Mouse (Mus musculus) kidney, postnatal 14 days (tissue): ENCODE measurements around the gene Tmed2.
"Not testable (repeated sequence)": the region's sequence is repeated elsewhere in the genome, so short reads cannot be mapped to it uniquely, and the experiment has no call there.

Source experiments
- DNase-seq: peaks from one replicate; pipeline ENCODE4 v3.0.0; 2022; ENCODE audit warnings: mixed read lengths

Gene Tmed2

DNA sequence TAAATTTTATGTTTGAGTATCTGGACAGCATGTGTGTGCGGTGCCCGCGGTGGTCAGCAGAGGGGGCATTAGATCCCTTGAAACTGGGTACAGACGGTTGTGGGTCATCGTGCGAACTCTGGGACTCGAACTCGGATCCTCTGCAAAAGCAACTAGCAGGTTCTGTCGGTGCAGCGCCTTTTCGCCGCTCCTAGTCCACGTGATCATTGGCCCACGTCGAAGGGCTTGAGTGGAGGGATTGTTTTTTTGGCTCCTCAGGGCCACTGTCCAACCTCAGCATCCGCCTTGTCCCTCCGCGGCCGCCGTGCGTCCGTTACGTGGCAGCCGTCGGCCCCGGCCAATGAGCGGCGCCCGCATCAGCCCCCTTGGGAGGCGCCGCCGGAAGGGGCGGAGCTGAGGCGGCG, at the start of gene Tmed2:
Gene Tmed2 (plus strand): TSS at position 313 of the 404 bp plus-strand sequence.
- DNase-seq = peak; percentile 98

DNA sequence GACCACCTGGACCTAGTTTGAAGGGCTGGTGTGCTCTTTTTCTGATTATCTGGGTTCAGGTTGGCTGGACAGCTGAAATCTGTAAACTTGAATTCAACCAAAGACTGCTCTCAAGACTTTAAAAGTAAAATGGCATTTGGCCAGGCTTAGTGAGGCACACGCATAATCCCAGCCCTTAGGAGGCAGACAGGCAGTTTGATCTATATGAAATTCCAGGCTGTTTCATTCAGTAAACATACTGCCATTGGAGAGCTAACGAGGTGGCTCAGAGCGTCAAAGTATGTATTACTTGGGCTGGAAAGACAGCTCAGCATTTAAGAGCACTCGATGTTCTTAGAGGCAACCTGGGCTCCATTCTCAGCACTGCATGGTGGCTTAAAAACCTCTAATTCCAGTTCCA, 48.8 kb upstream of the Tmed2 start:
- no peak for DNase-seq

DNA sequence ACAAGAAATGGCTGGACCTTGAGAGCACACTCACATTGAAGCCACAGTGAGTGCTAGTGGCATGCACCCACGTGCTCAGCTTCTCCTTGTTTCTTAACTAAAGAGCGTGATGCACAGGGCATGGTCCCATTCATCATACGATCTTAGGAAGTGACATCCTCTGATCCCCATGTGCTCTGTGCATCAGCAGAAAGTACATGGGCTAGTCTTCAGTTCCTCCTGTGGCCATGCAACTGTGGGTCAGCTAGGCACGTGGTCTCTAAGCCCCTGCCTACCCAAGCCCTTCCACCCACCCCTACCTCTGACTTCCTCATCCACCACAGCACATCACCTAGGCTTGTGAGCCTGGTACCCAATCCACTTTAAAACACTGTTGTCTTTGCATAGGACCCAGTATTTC, 47.9 kb upstream of the Tmed2 start:
- DNase-seq = no peak

DNA sequence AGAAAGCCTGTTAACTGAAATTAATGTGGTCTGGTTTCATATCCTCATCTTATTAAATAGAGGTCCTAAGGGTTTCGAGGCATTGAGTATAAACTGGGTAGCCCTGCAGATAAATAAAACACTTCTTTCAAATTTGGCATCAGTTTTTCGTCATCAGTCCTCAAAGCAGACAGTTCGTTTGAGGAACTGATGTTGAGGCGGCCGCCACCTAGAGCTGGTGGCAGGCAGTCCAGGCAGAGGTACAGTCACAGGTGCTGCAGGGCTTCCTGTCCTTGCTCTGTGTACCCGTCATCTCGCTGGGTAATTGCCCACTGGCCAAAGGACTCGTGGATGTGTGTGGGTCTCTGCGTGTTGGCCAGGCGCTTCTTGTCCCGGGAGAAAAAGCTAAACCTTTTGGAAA, 47.0 kb upstream of the Tmed2 start:
- DNase-seq = no peak

DNA sequence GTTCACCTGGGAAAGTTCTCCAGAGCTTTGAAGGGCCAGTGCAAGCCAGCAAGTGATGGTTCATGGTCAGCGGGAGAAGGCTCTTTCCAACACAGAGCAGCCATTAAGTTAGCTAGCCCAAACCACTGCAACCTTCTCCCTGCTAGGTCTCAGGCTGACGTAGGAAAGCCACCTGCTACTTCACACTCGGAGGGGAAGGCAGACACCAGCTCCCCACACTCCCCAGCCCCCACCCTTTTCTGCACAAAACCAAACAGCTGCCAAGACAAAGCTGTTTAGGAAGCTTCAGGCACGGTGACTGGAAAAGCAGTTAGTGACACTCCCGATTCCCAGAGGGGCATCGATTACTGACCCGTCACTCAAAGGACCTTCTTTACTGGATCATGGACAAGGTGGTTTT, 44.9 kb upstream of the Tmed2 start:
- DNase-seq = no peak

DNA sequence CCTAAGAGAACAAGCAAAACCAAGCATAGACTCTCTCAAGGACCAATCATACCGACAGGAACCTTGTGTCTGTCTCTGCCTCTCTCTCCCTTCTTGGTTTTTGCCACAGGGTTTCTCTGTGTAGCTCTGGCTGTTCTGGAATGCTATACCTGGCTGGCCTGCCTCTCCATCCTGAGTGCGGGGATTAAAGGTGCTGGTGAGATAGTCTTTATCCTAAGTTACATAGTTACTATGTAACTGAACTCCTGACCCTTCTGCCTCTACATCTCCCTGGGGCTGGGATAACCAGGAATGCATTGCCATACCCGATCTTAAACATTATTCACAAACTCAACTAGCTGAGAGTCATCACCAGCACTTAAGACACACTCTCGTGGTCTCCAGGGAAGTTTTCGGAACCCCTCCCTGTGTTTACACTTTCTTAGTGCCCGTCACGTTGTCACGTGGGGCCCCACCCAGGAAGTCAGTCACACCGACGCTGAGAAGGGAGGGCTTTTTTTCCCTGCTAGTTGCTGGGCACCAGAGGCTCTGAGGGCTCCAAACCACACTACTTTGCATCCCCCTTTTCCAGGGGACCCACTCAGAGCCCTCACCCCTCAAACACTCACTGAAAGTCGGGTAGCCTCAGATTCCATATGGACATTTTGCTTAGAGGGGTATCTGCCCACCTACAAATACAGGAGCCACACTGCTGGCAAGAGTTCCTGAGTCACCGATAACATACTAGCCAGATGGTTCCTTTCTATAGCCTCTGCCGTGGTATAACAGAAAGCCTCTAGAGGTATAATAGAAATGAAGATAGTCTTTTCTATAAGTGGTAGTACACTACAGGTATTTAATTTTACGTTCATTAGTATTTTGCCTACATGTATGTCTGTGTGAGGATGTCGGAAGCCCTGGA, 43.6 kb upstream of the Tmed2 start:
- DNase-seq = no peak

DNA sequence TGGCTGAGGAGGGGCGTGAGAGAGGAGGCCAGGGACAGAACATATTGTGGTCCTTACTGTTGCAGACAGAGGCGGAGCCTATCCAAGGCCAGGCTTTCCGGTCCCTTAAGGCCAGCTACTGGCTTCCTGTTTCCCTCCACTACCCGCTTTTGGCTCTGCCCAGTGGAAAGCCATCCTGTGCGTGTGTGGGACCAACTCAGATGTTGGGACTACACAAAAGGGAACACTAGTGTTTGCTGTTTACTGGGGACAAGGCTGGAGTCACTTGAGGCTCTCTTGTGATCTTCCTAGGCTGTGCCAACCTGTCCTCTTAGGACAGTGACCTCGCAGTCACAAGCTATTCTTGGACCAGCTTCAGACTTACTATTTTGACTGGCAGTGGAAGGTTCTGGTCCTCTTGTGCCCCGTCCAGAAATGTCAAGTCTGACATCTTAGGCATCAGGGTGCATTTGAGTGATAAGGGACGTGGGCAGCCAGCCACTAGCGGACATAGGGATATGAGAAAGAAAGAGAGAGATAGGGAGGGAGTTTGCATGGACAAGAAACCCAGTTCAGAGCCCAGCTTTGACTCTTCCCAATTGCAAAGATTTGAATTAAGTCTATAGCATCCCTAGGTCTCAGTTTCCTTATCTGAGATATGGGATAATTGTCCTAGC, 42.1 kb upstream of the Tmed2 start:
- DNase-seq = peak; percentile 68

DNA sequence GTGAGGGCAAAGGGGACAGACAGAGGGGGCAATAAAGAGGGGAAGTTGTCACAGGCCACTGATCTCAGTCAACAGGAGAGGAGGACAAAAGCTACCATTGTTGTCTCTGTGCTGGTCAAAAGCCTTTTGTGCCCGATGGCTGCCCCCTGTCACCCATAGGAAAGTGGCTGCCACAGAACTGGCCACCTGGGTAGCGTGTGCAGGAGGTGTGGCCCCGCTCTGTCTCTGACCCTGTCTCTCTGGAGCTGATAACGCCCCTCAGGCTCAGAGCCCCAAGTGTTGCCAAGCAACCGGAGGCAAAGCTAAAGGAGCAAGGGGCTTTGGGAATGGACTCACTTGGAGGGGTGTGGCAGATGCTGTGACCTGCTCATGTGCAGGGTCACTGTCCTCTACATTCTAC, 41.5 kb upstream of the Tmed2 start:
- no peak for DNase-seq

DNA sequence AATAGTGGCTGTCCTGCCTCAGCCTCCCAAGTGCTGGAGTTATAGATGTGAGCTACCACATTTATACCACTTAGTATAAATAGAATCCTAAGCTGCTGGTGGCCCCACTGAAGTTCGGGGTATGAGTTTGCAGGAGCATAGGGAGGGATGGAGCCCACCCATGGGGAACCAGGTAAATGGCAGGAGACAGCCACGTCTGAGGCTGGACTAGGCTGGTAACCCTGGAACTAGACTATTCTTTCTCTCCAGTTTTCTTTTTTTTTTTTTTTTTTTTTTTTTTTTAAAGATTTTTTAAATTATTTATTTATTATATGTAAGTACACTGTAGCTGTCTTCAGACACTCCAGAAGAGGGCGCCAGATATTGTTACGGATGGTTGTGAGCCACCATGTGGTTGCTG, 40.5 kb upstream of the Tmed2 start:
- DNase-seq = not testable (repeated sequence)

DNA sequence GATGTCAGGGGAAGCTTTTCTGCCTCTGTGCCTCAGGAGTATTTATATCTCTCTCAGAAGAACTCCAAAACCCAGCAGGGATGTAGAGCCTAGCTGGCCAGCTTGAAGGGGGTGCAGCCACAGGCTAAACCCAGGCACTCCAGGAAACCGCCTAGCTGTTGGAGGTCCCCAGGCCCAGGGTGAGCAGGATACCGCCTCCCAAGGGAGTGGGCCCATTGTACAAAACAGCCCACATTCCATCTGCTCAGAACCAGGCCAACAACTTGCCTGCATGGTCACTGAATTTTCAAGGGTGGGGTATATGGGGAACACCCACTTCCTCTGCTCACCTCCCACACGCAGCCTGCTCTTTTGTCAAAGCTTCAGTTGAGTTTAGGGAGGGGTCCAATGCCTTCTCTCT, 39.9 kb upstream of the Tmed2 start:
- DNase-seq = no peak

DNA sequence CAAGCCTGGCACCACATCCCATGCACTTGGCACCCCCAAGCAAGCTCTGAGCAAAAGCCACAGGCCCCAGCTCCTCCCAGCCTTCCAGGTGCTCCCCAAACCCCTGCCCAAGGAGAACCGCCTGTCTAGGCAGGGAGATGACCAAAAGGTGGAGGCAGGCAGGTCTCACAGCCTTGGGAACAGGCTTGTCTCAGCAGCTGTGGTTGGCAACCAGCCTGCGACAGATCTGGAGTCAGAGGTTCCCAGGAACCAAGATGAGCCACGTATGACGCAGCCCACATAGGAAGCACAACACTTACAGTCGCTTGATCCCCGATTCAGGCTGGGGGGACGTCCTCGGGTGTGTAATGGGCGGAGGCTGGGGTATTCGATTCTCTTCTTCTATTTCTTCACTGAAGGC, 39.0 kb upstream of the Tmed2 start:
- DNase-seq = no peak

DNA sequence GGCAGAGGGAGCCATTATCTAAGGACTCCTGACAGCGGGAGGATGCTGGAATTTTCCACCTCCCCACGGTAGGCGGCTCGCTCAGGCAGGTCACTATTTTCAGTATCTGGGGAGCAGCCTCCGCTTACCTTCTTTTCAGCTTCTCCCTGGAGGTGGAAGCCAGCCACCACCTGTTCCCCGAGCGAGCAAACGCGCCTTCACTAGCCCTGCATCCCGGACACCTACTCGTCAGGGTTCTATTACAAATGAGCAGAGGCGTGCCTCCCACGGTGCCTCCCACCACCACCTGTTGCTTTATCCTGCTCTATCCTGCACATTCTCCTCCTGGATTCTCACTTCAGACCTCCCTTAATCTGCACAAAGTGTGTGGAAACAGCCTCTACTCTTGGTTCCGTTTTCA, 36.8 kb upstream of the Tmed2 start:
- DNase-seq = no peak

DNA sequence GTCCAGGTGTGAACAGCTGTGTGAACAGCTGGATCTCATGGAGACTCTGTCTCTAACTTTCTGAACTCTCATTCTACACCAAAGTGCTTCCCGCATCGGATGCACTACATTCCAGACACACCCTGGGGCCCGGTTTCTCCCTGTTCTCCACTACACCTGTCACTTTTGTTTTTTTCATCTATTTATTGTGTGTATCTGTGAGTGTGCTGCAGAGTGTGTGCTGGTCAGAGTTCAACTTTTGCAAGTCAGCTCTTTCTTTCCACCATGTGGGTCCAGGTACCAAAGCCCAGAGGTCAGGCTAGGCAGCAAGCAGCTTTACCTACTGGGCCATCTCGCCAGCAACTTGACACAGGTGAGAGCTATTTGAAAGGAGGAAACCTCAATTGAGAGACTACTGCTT, 35.3 kb upstream of the Tmed2 start:
- DNase-seq = no peak

DNA sequence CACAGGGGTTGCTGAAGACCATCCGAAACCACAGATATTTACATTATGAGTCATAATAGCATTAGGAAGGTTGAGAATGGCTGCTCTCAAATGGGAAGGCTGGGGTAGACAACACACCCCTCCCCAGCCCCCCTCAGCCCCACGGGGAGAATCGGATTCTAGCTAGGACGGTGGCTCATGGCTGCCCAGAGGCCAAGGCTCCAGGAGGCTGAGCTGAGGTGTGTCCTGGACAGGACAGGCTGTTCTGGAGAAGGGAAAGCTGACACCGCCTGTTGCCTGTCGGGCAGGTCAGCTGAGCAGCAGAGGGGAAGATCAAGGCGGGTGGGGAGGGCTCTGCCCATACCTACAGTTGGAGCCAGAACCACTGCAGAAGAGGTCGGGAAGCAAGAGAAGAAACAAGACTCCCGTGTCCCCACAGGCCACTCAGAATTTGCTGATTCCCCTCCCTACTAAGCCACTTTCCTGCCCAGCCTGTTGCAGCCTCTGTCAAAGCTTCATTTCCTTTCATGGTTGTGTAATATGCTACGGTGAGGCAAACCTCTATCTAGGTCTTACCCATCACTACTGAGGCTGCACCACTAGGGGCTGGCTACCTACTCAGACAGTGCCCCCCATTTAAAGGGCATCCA, 33.6 kb upstream of the Tmed2 start:
- no peak for DNase-seq

DNA sequence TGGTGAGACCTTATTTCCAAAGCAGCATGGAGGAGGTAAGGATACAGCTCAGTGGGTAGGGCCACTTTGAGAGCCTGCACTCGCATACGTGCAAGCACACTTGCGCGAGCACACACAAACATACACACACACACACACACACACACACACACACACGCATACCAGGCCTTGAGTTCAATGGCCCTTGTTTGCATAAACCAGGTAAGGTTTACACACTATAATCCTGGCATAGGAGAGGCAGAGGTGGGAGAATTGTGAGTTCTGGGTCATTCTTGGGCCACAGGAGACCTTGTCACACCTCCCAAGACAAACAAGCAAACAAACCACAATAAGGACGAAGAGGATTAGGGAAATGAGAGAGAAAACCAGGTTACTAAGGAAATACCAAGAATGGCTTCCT, 31.3 kb upstream of the Tmed2 start:
- DNase-seq = peak; percentile 33

DNA sequence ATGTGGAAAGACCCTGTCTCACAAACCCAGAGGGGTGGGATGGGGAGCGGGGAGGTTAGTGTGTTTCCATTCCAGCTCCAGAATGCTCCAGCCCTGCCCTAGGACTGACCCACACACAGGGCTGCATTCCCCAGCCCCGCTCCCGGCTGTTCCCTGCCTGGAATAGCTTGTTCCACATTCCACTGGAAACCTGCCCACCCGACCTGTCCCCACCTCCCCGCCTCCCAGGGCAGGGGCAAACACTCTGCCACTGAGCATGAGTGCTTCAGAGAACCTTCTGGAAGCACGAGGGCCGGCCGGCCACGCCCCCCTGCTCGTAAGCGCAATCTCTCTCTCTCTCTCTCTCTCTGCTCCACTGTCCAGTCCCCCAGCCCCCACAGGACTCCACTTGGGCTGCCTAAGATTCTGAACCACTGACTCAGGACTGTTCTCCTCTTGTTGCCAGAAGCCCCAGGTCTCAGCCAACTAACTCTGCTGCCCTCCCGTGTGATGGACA, 30.7 kb upstream of the Tmed2 start:
- DNase-seq = peak; percentile 88

DNA sequence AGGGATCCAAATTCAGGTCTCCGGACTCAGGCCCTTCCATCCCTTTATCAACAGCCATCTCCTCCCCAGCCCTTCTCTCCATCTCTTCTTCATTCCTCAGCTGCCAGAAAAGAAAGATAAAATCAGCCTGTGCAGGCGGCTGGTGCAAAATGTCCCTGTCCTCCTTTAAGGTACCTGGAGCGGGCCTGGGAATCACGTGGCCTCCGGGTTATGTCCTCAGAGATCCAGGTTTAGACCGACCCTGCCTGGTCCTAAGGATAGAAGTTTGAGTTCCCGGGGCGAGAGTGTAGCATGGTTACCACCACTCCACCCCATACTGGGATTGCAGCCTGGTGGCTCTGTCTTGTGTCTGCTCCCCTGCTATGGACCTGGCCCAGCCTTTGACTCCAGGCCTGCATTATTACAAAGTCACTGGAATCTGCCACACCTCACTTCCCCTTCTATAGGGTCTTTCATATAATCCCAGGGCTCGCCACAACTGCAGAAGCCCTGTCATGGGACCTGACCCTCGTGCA, 29.9 kb upstream of the Tmed2 start:
- no peak for DNase-seq

DNA sequence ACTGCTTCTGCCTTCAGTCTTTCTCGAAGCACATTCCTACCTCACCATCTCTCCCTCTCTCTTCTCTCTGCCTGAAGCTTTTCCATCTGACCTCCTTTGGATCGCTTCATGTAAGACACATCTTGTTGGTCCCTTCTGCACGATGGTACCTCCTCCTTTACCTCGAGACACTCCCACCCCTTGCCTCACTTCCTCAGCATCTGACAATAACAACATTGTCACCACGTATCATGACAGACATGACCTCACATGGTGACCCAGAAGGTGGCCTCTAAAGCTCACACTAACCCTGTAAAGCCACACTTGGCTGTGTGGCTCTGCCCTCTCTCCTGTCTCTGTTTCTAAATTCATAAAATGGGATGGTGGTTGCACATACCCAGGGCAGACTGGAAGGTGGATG, 24.7 kb upstream of the Tmed2 start:
- DNase-seq = no peak

DNA sequence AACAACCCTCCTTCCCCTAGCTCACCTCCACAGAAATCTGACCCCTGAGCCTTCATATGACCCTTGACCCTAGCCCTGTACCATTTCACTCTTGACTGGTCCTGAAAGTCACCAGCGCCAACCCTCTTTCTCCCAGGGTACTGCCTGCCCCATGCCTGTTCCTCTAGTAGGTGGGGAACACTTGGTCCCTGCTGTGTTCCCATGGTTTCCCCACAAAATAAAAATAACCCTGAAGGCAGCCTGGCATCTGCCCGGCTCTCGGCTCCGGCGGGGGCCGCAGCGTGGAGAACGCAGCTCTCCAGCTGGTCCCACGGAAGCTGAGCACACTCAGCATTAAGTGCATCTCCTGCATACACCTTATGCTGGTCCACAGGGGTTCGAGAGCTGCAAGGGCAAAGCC, 21.8 kb upstream of the Tmed2 start:
- DNase-seq = no peak

DNA sequence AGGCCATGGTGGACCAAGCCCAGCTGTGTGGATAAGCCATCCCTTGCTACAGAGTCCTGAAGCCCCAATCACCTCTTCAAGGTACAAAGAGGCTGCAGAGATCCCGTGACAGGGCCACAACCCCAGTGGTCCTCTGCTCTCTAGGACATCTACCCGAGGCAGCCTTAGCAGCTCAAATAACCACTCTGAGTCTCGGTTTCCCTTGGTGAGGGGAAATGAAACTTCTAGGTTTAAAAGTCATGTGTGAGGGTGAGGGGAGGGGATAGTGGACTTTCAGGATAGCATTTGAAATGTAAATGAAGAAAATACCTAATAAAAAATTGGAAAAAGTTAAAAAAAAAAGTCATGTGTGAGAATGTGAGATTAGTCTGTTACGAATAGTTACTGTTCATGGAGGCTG, 18.9 kb upstream of the Tmed2 start:
- no peak for DNase-seq

DNA sequence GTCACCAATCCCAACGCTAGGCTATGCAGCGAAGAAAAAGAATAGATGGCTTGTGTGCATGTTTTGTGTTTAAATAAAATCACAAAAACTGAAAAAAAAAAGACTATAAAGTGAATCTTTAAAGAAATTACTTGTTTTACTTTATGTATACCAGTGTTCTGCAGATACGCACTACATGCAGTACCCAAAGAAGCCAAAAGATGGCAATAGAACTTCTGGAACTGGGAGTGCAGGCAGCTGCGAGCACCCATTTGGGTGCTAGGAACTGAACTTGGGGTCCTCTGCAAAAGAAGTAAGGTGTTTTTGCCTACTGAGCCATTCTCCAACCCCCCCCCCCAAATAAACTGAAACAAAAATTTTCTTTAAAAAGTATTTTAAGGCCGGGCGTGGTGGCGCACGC, 17.5 kb upstream of the Tmed2 start:
- no peak for DNase-seq

DNA sequence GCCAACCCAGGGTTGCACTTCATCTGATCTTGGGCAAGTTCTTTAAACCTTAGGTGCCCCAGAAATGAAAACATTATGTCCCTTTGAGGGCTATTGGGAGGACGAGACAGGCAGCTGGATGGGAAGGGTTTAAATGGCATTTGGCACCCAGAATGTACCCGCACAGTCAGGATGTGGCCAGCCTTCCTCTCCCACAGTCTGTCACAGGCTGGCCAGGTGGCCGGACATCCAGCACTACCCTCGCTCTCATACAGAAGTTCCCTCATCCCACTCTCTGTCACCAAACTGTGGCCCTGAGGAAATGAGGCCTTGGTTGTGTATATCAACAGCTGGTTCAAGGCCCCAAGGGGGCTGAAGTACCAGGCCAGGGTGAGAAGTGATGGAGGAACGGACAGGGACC, 15.6 kb upstream of the Tmed2 start:
- DNase-seq = no peak

DNA sequence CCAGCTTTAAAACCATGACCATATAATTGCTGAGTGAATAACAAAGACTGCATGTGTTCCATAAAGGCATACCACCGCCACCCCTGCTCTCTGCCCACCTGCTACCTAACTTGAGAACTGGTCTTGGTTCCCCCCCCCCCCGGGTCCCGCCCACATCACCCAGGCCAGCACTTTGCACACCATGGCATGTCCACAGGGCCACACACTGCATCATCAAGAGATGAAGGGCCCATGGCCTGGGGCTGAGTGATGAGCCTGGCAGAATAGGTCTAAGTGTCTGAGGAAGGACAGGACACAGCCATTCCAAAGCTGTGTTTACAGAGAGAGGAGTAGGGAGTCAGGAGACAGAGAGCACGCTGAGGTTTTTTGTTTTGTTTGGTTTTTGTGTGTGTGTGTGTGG, 12.1 kb upstream of the Tmed2 start:
- DNase-seq = no peak

DNA sequence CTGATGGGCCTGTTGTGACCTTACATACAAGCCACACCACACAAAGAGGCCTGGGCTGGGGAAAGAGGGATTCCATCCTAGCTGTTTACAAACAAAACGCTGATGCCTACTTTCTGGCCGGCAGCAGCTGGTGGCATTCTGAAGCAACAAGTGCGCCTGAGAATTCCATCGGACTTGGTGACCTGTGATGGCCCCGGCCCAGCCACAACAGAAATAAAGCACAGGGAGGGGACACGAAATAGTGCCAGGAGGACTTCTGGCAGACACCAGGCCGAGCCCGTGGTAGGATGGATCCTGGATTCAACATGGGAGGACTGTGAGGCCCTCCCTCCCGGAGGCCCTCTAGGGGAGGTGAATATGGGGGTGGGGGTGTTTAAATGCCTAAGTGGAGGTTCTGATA, 11.7 kb upstream of the Tmed2 start:
- DNase-seq = peak; percentile 31
